Mouse (Mus musculus): ENCODE results near the gene Myo18b. TPM values are rescaled to one million over a fixed set of nuclear protein-coding genes. Genes with fewer than 3 reads are reported as not detected.

The Myo18b gene
- polyA plus RNA-seq, 1 experiment from 2014 or later: 1.3 TPM

GRCm38 (mm10) chr5:112663701-112664100 lies 232.5 kb downstream of the Myo18b start:
- H3K27ac ChIP-seq (ENCODE audit: low read depth, low read length): no peak overlapping the region
- peaks cover 11% of the 10 kb centered on the region; the same call in 1 of the 2 replicates for H3K4me1 ChIP-seq (ENCODE audit: control insufficient read depth, insufficient read depth, low read length)
- H3K9ac ChIP-seq (replicated peaks; ENCODE audit: low read depth, low read length): no peak overlapping the region
- H3K4me3 ChIP-seq (ENCODE audit: low read depth, low read length): no peak overlapping the region
- H3K4me2 ChIP-seq (ENCODE audit: low read depth, low read length): no peak overlapping the region
- no peaks in the 10 kb centered on the region for H3K9me3 ChIP-seq (ENCODE audit: control insufficient read depth, low read length)
- H3K36me3 ChIP-seq (ENCODE audit: control insufficient read depth, insufficient read depth, low read length): no peaks in the 10 kb centered on the region
- WGBS: 6% methylated on average over 1 of the region's 1 CpGs
- no peaks in the 10 kb centered on the region for H3K27me3 ChIP-seq (ENCODE audit: control insufficient read depth, insufficient read depth, low read length)
- 0 out of 2 replicates have a peak, but pooled peaks have one; percentile 28 for ATAC-seq (ENCODE audit: low read depth)

GRCm38 (mm10) chr5:112660924-112661431 lies 235.2 kb downstream of the Myo18b start:
- peaks cover 14% of the 10 kb centered on the region; the same call in 1 of the 2 replicates for H3K4me1 ChIP-seq (ENCODE audit: control insufficient read depth, insufficient read depth, low read length)
- peak; percentile 61 for ATAC-seq (ENCODE audit: low read depth)
- no peak overlapping the region for H3K4me3 ChIP-seq (ENCODE audit: low read depth, low read length)
- no peaks in the 10 kb centered on the region for H3K27me3 ChIP-seq (ENCODE audit: control insufficient read depth, insufficient read depth, low read length)
- no peak overlapping the region for H3K4me2 ChIP-seq (ENCODE audit: low read depth, low read length)
- H3K9me3 ChIP-seq (ENCODE audit: control insufficient read depth, low read length): no peaks in the 10 kb centered on the region
- H3K9ac ChIP-seq (replicated peaks; ENCODE audit: low read depth, low read length): no peak overlapping the region
- 20% methylated on average over 10 of the region's 10 CpGs for WGBS
- peak overlapping the region; percentile 52; the same call in 1 of the 2 replicates for H3K27ac ChIP-seq (ENCODE audit: low read depth, low read length)
- H3K36me3 ChIP-seq (ENCODE audit: control insufficient read depth, insufficient read depth, low read length): no peaks in the 10 kb centered on the region

GRCm38 (mm10) chr5:112659295-112659694 lies 236.9 kb downstream of the Myo18b start:
- Histone ChIP-seq H3K4me2 (ENCODE audit: low read depth, low read length) (no peak overlapping the region), H3K4me1 (ENCODE audit: control insufficient read depth, insufficient read depth, low read length) (peaks cover 23% of the 10 kb centered on the region), H3K27ac (ENCODE audit: low read depth, low read length) (no peak overlapping the region), H3K4me3 (ENCODE audit: low read depth, low read length) (no peak overlapping the region), H3K27me3 (ENCODE audit: control insufficient read depth, insufficient read depth, low read length) (no peaks in the 10 kb centered on the region), H3K9me3 (ENCODE audit: control insufficient read depth, low read length) (no peaks in the 10 kb centered on the region), H3K9ac (replicated peaks; ENCODE audit: low read depth, low read length) (no peak overlapping the region), H3K36me3 (ENCODE audit: control insufficient read depth, insufficient read depth, low read length) (no peaks in the 10 kb centered on the region)
- ATAC-seq (ENCODE audit: low read depth): no peak
- 64% methylated on average over 4 of the region's 4 CpGs for WGBS

GRCm38 (mm10) chr5:112656811-112657210 lies 239.4 kb downstream of the Myo18b start:
- Histone ChIP-seq H3K27me3 (ENCODE audit: control insufficient read depth, insufficient read depth, low read length) (no peaks in the 10 kb centered on the region), H3K4me1 (ENCODE audit: control insufficient read depth, insufficient read depth, low read length) (peaks cover 23% of the 10 kb centered on the region), H3K36me3 (ENCODE audit: control insufficient read depth, insufficient read depth, low read length) (no peaks in the 10 kb centered on the region), H3K9ac (replicated peaks; ENCODE audit: low read depth, low read length) (no peak overlapping the region), H3K4me3 (ENCODE audit: low read depth, low read length) (no peak overlapping the region), H3K4me2 (ENCODE audit: low read depth, low read length) (no peak overlapping the region), H3K27ac (ENCODE audit: low read depth, low read length) (no peak overlapping the region), H3K9me3 (ENCODE audit: control insufficient read depth, low read length) (no peaks in the 10 kb centered on the region)
- WGBS: 6% methylated on average over 6 of the region's 6 CpGs
- no peak for ATAC-seq (ENCODE audit: low read depth)

GRCm38 (mm10) chr5:112655986-112656541 lies 240.1 kb downstream of the Myo18b start:
- Histone ChIP-seq H3K4me2 (ENCODE audit: low read depth, low read length) (peak overlapping the region; percentile 46), H3K4me3 (ENCODE audit: low read depth, low read length) (0 out of 2 replicates have a peak overlapping the region, but pooled peaks have one; percentile 12), H3K4me1 (ENCODE audit: control insufficient read depth, insufficient read depth, low read length) (peaks cover 23% of the 10 kb centered on the region), H3K36me3 (ENCODE audit: control insufficient read depth, insufficient read depth, low read length) (no peaks in the 10 kb centered on the region), H3K9me3 (ENCODE audit: control insufficient read depth, low read length) (no peaks in the 10 kb centered on the region), H3K27me3 (ENCODE audit: control insufficient read depth, insufficient read depth, low read length) (no peaks in the 10 kb centered on the region), H3K9ac (replicated peaks; ENCODE audit: low read depth, low read length) (no peak overlapping the region), H3K27ac (ENCODE audit: low read depth, low read length) (no peak overlapping the region)
- WGBS: under 1% methylated on average over 15 of the region's 15 CpGs
- peak; percentile 35; the same call in 1 of the 2 replicates for ATAC-seq (ENCODE audit: low read depth)

GRCm38 (mm10) chr5:112655529-112655928 lies 240.6 kb downstream of the Myo18b start:
- H3K36me3 ChIP-seq (ENCODE audit: control insufficient read depth, insufficient read depth, low read length): no peaks in the 10 kb centered on the region
- peak; percentile 71; the same call in 1 of the 2 replicates for ATAC-seq (ENCODE audit: low read depth)
- no peaks in the 10 kb centered on the region for H3K9me3 ChIP-seq (ENCODE audit: control insufficient read depth, low read length)
- H3K4me3 ChIP-seq (ENCODE audit: low read depth, low read length): 0 out of 2 replicates have a peak overlapping the region, but pooled peaks have one; percentile 12
- H3K9ac ChIP-seq (replicated peaks; ENCODE audit: low read depth, low read length): no peak overlapping the region
- no peaks in the 10 kb centered on the region for H3K27me3 ChIP-seq (ENCODE audit: control insufficient read depth, insufficient read depth, low read length)
- H3K4me1 ChIP-seq (ENCODE audit: control insufficient read depth, insufficient read depth, low read length): peaks cover 18% of the 10 kb centered on the region
- peak overlapping the region; percentile 46 for H3K4me2 ChIP-seq (ENCODE audit: low read depth, low read length)
- no peak overlapping the region for H3K27ac ChIP-seq (ENCODE audit: low read depth, low read length)
- WGBS: 1% methylated on average over 14 of the region's 14 CpGs

- Histone ChIP-seq H3K9me3 (ENCODE audit: control insufficient read depth, low read length) (no peaks in the 10 kb centered on the region), H3K9ac (replicated peaks; ENCODE audit: low read depth, low read length) (no peak overlapping the region), H3K27ac (ENCODE audit: low read depth, low read length) (no peak overlapping the region), H3K27me3 (ENCODE audit: control insufficient read depth, insufficient read depth, low read length) (no peaks in the 10 kb centered on the region), H3K4me3 (ENCODE audit: low read depth, low read length) (no peak overlapping the region), H3K36me3 (ENCODE audit: control insufficient read depth, insufficient read depth, low read length) (no peaks in the 10 kb centered on the region), H3K4me2 (ENCODE audit: low read depth, low read length) (no peak overlapping the region), H3K4me1 (ENCODE audit: control insufficient read depth, insufficient read depth, low read length) (peaks cover 14% of the 10 kb centered on the region)
- ATAC-seq (ENCODE audit: low read depth): no peak
- WGBS: 73% methylated on average over 4 of the region's 4 CpGs
These were observed 244.1 kb downstream of the Myo18b start for GRCm38 (mm10) chr5:112652036-112652435.

- Histone ChIP-seq H3K27me3 (ENCODE audit: control insufficient read depth, insufficient read depth, low read length) (no peaks in the 10 kb centered on the region), H3K9ac (replicated peaks; ENCODE audit: low read depth, low read length) (no peak overlapping the region), H3K27ac (ENCODE audit: low read depth, low read length) (no peak overlapping the region), H3K9me3 (ENCODE audit: control insufficient read depth, low read length) (no peaks in the 10 kb centered on the region), H3K4me1 (ENCODE audit: control insufficient read depth, insufficient read depth, low read length) (no peaks in the 10 kb centered on the region), H3K4me2 (ENCODE audit: low read depth, low read length) (no peak overlapping the region), H3K4me3 (ENCODE audit: low read depth, low read length) (no peak overlapping the region), H3K36me3 (ENCODE audit: control insufficient read depth, insufficient read depth, low read length) (no peaks in the 10 kb centered on the region)
- WGBS: 84% methylated on average over 6 of the region's 6 CpGs
- no peak for ATAC-seq (ENCODE audit: low read depth)
These were observed 246.9 kb downstream of the Myo18b start for GRCm38 (mm10) chr5:112649164-112649702.

- H3K9ac ChIP-seq (replicated peaks; ENCODE audit: low read depth, low read length): no peak overlapping the region
- no peak overlapping the region for H3K4me2 ChIP-seq (ENCODE audit: low read depth, low read length)
- no peaks in the 10 kb centered on the region for H3K9me3 ChIP-seq (ENCODE audit: control insufficient read depth, low read length)
- 64% methylated on average over 2 of the region's 2 CpGs for WGBS
- no peak overlapping the region for H3K27ac ChIP-seq (ENCODE audit: low read depth, low read length)
- no peak for ATAC-seq (ENCODE audit: low read depth)
- no peaks in the 10 kb centered on the region for H3K36me3 ChIP-seq (ENCODE audit: control insufficient read depth, insufficient read depth, low read length)
- H3K27me3 ChIP-seq (ENCODE audit: control insufficient read depth, insufficient read depth, low read length): no peaks in the 10 kb centered on the region
- no peak overlapping the region for H3K4me3 ChIP-seq (ENCODE audit: low read depth, low read length)
- H3K4me1 ChIP-seq (ENCODE audit: control insufficient read depth, insufficient read depth, low read length): 0 out of 2 replicates have a peak, but pooled peaks cover 3% of the 10 kb centered on the region
These were observed 249.3 kb downstream of the Myo18b start for GRCm38 (mm10) chr5:112646871-112647270.
